ENCODE assay signal across 8 mouse cellular contexts in the genomic region with DNA sequence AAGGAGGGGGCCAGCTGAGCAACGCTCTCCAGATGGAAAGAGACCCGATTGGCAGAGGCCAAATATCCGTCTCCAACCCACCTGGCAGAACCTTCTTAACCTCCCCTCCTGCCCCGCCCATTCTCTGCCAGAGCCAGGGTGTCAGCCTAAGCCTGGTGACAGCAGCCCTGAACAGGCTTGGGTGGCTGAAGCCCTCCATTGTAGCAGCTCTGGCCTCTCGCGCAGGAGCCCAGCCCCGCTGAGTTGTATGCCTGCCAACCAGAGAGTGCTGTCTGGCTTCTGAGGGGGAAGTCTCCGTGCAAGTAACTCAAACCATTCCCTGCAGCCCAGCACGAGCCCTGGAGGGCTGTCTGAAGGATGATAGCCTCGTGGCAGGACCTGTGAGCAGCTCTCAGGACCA. TPM values are rescaled to one million over a fixed set of nuclear protein-coding genes. Genes with fewer than 3 reads are reported as not detected.
DNase-seq lines count a peak whose midpoint lies in the region; ATAC-seq lines count a peak whose summit lies in the region.

No protein-coding gene starts in this region.

- no peaks in the 10 kb centered on the region for H3K36me3 ChIP-seq in heart, embryonic 11.5 days (ENCODE audit: control insufficient read depth, insufficient read depth, low read length)
- H3K36me3 ChIP-seq in neural tube, embryonic 15.5 days = no peaks in the 10 kb centered on the region

- H3K27me3 ChIP-seq in heart, embryonic 11.5 days (ENCODE audit: control insufficient read depth, insufficient read depth, low read length) = peaks cover 11% of the 10 kb centered on the region
- peaks cover 3% of the 10 kb centered on the region; the same call in 1 of the 2 replicates for H3K27me3 ChIP-seq in neural tube, embryonic 15.5 days (replicated peaks)

- H3K9ac ChIP-seq in heart, embryonic 11.5 days (ENCODE audit: low read depth, low read length) = 0 out of 2 replicates have a peak overlapping the region, but pooled peaks have one; percentile 22
- H3K9ac ChIP-seq in neural tube, embryonic 15.5 days (replicated peaks) = no peak overlapping the region

- intact Hi-C loops in left cerebral cortex, postnatal 36 days (cut with DNase I) = no loop called here

- 0 out of 2 replicates have a peak overlapping the region, but pooled peaks have one; percentile 2 for H3K4me2 ChIP-seq in heart, embryonic 11.5 days
- no peak overlapping the region for H3K4me2 ChIP-seq in neural tube, embryonic 15.5 days

- no peaks in the 10 kb centered on the region for H3K9me3 ChIP-seq in heart, embryonic 11.5 days (replicated peaks; ENCODE audit: control insufficient read depth, low read length)
- H3K9me3 ChIP-seq in neural tube, embryonic 15.5 days (replicated peaks) = no peaks in the 10 kb centered on the region

- 0 out of 2 replicates have a peak, but pooled peaks have one; percentile 46 for ATAC-seq in heart, embryonic 11.5 days (replicated peaks; ENCODE audit: insufficient number of reproducible peaks, low FRiP score, low TSS enrichment)
- no peak for ATAC-seq in neural tube, embryonic 15.5 days (ENCODE audit: low FRiP score)

- WGBS in heart, embryonic 11.5 days (ENCODE audit: insufficient replicate concordance) = 18% methylated on average over 10 of the region's 10 CpGs
- WGBS in neural tube, embryonic 15.5 days = 33% methylated on average over 10 of the region's 10 CpGs

- peaks cover 12% of the 10 kb centered on the region; the same call in 1 of the 2 replicates for H3K4me1 ChIP-seq in heart, embryonic 11.5 days (ENCODE audit: control insufficient read depth, insufficient read depth, low read length)
- H3K4me1 ChIP-seq in neural tube, embryonic 15.5 days = peaks cover 12% of the 10 kb centered on the region

- no peak overlapping the region for H3K4me3 ChIP-seq in heart, embryonic 11.5 days (ENCODE audit: low read depth, low read length)
- H3K4me3 ChIP-seq in neural tube, embryonic 15.5 days (replicated peaks) = no peak overlapping the region

- DNase-seq in embryo, embryonic 11 days = peak; percentile 40
- no peak for DNase-seq in embryo, embryonic 9.5 days (ENCODE audit: extremely low spot score)
- peak; percentile 12 to 31 for DNase-seq in right cerebral cortex, adult 2 months (ENCODE audit: low spot score in 2 of 2)
- no peak for DNase-seq in right cerebral cortex, postnatal 25 days
- peak; percentile 15 to 20 for DNase-seq in left cerebral cortex, postnatal 36 days (ENCODE audit: low spot score in 2 of 2)
- no peak for DNase-seq in spleen, postnatal 36 days (ENCODE audit: low spot score in 2 of 2)

- H3K27ac ChIP-seq in heart, embryonic 11.5 days (ENCODE audit: low read depth, low read length) = no peak overlapping the region
- H3K27ac ChIP-seq in neural tube, embryonic 15.5 days (replicated peaks) = no peak overlapping the region

RNA-seq across cellular contexts. Expression of a gene that starts 32.0 kb away (rescaled TPM):
- polyA plus RNA-seq in heart, embryonic 11.5 days (2014; fragmentation: Nextera tagmentation; extraction: Ambion mirVana) = 40.9 and 50.5 TPM in 2 replicates
- total RNA-seq in left cerebral cortex, postnatal 36 days (2021) = 10 to 100 TPM; 54.8 to 60.0 TPM
- 43.1 and 45.3 TPM in 2 replicates for polyA plus RNA-seq in neural tube, embryonic 15.5 days (2015; fragmentation: Nextera tagmentation; extraction: Ambion mirVana)

Comparison
In these comparisons a context has a peak if more than half of its experiments do, and no peak if none do; other contexts are left out.
1. DNase-seq: peak in embryo, embryonic 11 days (single experiment), right cerebral cortex, adult 2 months (2 of 2) and left cerebral cortex, postnatal 36 days (2 of 2); none in embryo, embryonic 9.5 days (single experiment), right cerebral cortex, postnatal 25 days (single experiment) and spleen, postnatal 36 days (0 of 2).